Mouse (Mus musculus): ENCODE measurements around the gene Mcl1.
"Not testable (repeated sequence)": the region's sequence is repeated elsewhere in the genome, so short reads cannot be mapped to it uniquely, and the experiment has no call there.

Gene Mcl1

DNA sequence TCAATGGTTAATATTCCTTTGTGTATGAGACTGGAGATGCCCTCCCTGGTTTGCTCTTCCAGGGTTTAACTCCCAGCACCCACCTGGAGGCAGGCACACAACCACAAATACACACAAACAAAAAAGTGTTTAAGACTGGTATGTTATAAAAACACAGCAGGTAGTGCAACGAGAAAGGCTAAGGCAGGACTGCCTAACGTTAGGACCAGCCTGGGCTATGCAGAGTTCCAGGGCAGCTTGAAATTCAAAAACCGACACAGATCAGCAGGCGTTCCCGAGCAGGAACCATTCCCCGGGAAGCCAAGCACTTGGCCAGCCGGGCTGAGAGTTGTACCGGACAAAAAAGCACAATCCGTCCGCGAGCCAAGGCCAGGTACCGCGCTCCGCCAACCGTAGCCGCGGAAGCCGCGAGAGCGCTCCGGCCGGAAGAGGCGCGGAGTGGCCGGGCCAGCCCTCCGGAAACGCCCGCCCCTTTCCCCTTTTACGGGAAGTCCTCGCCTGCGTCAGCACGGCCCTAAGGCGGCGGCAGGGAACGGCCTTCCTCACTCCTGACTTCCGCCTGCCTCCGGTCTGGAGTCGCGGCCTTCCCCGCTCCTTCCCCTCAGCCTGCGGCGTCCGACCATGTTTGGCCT is at the start of gene Mcl1:
Mcl1 (plus strand) TSS at position 553 of the 632 bp plus-strand sequence.
- DNase-seq: peak; percentile 90

DNA sequence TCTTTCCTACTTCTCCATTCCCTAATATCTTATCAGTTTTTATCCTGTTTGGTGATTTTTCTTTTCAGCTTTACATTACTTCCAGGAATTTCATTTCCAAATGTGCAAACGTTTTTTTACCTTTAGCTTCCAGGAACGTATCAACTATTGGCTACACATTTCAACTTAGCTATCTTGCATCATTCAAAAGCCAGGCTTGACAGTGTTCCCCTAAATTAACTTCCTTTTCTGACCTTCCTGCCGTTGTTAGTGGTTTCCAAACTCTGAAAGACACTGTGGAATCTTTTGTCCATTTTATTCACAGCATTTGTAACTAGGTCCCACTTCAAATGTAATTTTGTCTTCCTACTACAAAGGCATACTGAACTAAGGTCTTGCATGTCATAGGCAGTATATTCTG is 49.4 kb upstream of the Mcl1 start:
- no peak for DNase-seq

DNA sequence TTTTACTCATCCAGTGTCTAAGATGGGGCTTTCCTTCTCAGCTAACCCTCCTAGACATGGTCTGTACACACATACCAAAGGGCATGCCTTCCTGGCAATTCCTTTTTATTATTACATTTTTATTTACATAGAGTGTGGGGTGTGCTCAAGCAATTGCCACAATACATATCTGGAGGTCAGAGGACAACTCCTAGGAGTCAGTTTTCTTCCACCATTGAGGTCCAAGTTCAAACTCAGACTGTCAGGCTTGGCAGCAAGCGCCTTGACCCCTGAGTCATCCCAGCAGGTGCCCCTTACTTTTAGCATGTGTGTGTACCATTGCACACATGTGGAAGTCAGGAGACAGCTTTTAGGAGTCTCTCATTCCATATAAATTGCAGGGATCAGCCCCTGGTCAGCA is 44.6 kb upstream of the Mcl1 start:
- no peak for DNase-seq

DNA sequence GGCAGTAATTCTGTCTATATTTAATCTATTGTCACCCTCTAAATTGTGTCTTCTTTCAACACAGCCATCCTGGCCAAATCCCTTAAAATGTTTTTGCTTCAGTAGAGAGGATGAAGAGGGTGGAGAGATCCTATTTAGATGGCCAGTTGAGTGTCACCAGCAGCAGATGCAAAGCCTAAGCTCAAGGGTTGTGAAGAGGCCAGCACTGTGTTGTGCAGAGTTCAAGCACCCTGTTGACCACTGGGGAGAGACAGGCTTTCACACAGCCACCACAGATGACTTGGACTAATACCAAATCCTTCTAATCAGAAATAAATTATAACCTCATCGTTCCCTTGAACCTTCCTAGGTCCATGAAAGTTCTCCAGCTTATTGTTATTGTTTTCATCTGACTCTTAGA is 40.1 kb upstream of the Mcl1 start:
- no peak for DNase-seq

DNA sequence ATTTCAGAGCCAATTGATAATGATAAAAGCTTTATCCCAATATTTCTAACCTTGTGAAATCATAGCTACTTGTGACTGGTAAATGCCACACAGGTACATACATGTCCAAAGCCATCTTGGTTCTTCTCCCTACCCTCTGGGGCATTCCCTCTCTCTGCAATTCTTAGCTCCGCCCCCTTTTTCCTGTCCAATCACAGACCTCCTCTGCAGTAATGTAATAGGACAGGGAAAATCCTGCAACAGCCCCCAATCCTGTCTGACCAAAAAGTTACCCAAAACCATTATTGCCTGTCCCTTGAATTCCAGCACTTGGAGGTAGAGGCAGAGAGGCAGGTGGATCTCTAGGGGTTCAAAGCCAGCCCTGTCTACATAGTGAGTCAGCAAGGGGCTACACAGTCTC is 37.3 kb upstream of the Mcl1 start:
- no peak for DNase-seq

DNA sequence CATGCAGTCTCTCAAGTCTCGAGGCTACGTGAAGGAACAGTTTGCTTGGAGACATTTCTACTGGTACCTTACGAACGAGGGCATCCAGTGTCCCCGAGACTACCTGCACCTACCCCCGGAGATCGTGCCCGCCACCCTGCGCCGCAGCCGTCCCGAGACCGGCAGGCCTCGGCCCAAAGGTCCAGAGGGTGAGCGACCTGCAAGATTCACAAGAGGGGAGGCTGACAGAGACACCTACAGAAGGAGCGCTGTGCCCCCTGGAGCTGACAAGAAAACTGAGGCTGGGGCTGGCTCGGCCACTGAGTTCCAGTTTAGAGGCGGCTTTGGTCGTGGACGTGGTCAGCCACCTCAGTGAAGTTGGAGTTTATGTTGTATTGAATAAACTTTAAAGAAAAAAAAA is 36.2 kb upstream of the Mcl1 start:
- DNase-seq: not testable (repeated sequence)

DNA sequence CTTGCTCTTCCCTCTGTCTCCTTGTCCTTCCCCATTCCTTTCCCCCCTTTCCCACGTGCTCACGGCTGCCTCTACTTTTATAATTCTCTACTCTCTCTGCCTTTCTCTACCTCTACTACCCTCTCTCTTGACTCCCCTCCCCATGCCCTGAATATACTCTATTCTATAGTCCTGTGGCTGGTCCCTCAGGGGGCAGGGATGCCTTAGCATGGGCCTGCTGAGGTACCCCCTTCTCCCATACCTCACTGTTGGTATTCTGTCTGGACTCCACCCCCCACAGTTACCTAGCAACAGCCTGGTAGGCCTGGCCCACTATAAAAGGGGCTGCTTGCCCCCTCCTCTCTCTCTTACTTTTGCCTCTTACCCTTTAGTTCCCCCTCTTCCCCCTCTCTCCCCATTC is 35.0 kb upstream of the Mcl1 start:
- DNase-seq: peak; percentile 44

DNA sequence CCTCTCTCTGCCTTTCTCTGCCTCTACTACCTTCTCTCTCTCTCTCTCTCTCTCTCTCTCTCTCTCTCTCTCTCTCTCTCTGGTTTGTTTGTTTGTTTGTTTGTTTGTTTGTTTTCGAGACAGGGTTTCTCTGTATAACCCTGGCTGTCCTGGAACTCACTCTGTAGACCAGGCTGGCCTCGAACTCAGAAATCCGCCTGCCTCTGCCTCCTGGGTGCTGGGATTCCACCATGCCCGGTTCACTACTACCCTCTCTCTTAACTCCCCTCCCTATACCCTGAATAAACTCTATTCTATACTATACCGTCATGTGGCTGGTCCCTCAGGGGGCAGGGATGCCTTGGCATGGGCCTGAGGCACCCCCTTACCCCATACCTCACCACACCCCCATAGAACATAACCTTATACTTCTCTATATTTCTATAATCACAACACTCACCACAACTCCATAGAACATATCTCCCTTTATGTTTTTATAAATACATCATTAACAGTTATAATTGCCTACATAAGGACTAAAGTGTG is 34.5 kb upstream of the Mcl1 start:
- peak; percentile 61 for DNase-seq

DNA sequence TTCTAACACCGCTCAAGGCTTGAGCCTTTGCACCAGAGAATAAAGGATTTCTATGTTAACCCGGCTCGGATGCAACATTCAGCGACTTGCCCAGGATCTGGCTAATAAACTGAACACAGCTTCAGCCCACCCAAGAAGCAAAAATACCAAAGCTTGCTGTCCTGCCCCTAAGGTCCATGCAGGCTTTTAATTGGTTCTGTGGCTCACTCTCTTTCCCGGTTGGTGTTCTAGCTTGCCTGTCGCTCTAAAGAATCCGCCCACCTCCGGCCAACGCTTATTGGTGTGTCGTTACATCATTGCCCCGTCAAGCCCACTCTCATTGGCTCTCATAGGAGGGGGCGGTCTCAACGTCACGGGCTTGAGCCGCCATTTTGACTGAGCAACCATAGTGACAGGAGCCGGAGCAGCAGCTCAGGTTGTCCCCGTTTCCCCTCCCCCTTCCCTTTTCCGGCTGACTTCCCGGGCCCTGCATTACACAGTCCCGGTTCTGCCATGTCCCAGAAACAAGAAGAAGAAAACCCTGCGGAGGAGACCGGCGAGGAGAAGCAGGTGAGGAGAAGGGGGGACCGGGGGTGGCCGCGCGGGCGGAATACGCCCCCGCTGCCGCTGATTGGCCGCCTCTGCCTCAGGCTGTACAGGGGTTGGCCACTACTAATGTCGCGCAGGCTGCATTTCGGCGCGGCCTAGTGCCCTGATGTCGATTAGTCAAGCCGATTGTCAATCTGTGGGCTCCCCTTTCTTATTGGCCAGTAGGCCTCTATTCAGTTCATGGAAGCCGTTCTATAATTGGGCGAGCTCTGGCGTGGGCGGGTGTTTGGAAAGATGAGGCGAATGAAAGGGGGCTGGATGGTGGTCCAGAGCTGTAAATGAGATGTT is 33.7 kb upstream of the Mcl1 start, which contains the start of gene Ensa:
Ensa (plus strand) TSS at position 366 of the 876 bp plus-strand sequence.
- peak; percentile 99 for DNase-seq

DNA sequence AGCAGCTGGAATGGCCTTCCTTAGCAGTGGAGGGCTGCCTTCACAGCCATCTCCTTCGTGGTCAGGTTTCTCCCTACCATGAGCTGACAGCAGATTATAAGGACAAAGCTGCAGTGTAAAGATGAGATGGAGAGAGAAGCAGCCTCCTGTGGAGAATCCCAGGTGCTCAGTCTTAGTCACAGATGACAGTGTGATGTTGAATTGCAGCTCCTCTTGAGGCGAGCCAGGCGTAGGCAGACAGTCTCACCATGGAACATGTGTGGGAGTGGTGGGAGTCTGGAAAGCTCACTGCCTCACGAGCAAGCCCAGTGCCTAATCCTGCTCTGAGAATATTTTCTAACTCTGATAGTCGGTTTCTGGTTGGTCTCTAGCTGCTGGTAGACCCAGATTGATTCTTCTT is 30.8 kb upstream of the Mcl1 start:
- DNase-seq: peak; percentile 50

DNA sequence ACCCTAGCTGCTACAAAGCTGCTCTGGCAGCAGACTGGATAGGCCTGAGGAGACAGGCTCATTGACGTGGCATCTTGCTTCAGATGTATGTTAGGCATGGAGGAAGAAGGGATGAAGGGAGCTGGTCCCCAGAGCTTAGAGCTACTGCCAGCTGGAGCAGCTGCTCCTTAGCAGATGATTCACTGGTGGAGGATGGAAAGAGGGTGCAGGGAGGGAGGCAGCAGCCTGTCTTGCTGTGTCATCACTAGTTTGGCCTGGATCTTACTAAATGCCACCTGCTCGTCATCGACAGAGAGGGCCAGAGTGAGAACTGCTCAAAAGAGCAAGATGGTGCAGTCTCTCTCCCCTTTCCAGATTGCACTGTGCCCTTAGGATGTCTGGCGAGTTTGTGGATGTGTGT is 28.8 kb upstream of the Mcl1 start:
- peak; percentile 74 for DNase-seq

DNA sequence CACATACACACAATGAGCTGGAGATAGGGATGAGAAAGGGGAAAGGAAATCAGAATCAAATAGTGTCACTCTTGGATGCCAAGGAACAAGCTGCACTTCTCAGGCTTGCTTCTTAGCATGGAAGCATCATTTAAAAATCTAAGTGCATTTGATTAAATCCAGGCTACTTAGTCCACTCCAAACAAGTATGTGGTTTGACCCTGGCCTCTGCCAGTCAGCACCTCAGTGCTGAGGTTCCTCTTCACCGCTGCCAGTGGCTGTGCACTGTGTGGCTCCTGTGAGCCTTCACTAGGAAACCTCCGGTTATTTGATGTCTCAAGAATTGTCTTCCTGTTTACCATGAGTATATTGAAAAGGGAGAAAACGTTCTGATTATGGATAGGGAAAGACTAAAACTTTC is 27.7 kb upstream of the Mcl1 start:
- no peak for DNase-seq

DNA sequence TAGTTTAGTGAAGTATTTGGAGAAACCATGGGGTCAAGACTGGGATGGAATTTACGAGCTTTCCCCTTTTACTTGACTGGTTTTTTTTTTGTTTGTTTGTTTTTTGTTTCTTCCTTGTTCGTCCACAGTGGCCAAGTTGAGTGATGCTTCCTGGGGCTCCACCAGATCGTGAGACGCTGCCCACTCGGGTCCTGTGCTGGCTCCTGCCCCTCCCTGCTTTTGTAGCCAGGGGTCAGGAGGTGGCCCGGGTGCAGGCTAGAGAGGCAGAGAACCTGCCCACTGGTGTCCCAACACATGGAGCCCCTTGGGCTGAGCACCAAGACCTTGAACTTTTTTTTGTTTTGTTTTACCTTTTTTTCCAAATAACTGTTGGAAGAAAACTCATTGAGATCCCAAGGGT is 27.3 kb upstream of the Mcl1 start:
- no peak for DNase-seq

DNA sequence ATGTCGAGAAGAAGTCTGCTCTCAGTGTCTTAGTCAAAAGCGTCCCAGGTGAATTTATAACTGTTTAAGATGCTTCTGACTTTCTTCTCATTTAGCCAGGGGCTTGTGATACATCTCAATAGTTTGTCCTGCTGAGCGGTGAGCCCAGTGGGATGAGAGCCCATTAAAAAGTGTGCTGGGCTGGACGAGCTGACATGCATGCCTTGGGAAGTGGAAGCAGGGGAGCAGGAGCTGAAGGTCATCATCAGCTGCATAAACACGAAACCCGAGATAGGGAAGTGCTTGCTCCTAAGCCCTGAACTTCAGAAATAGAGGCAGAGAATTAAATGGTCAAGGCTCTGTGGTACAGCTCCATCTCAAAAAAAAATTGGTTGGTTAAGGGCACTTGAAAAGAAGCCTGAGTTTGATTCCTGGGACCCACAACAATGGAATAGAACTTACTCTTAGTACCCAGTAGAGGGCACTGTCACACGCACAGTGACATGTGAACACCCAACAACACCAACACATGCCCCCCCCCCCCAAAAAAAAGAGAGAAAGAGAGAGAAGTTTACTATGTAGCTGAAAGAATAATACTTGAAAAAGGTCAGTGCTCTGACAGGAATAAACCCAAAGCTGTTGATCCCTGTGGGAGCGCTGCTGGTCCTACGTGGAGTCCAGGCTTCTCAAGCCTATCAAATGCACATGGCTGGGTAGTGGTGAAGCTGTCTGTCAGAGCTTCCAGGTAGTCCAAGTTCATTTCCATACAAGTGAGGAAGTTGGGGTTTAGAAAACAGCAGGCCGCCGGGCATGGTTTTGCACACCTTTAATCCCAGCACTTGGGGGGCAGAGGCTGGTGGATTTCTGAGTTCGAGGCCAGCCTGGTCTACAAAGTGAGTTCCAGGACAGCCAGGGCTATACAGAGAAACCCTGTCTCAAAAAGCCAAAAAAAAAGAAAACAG is 25.7 kb upstream of the Mcl1 start:
- no peak for DNase-seq

DNA sequence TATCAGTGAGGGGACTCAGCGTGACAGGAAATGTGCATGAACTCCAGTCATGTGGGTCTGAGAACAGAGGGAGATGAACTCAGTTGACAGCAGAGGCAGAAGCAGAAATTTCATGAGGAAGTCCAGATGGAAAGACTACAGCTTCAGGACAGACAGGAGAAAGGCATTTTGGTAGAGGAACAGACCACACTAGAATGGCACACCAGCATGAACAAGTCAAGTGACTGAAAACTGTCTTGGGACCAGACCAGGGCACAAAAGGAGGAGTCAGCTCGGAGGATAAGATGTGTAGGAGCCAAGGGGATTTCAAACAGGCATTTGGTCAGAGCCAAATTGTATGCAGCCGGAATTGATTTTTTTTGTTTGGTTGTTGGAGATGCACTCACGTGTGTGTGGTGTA is 23.0 kb upstream of the Mcl1 start:
- no peak for DNase-seq

DNA sequence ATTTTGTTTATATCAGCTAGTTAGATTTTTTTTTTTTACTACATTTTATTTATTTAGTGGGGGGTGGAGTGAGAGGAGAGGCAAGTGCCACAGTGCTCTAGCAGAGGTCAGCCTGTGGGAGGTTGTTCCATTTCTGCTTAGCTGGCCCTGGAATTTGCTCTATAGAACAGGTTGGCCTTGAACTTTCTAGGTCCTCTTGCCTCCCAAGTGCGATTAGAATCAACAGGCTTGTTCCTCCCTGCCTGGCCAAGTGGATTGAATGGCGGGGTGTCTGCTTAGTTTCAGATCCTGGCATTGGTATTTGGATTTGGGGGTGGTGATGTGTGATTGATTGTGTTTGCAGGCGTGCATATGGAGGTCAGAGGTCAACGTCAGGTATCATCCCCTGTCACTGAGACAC is 22.5 kb upstream of the Mcl1 start:
- no peak for DNase-seq

DNA sequence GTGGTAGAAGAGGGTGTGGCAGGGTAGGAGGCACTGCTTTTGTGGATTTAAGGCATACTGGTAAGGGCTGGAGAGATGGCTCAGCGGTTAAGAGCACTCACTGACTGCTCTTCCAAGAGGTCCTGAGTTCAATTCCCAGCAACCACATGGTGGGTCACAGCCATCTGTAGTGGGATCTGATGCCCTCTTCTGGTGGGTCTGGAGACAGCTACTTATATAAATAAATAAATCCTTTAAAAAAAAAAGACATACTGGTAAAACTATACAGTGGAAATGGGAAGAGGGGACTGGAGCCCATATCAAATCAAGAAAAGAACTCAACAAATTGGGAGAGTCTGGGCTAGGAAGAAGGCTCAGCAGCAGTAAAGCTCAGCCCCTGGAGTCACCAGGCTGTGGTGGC is 18.9 kb upstream of the Mcl1 start:
- no peak for DNase-seq

DNA sequence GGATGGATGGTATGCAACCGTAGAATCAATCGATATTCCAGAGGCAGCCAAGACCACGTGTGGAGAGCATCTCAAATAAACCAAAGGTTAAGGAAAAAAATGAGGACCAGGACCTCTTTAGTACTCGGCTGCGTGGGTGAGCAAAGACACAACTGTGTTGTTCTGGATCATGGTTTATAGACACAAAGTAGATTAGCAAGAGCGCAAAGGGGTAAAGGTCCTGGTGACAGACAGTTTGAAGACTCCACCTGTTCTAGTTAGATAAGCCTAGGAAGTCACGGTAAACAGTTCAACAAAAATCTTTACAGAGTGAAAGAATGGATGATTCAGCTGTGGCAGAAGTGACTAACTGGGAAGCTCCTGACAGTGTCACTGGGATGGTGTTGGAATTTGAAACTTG is 15.5 kb upstream of the Mcl1 start:
- DNase-seq: no peak

DNA sequence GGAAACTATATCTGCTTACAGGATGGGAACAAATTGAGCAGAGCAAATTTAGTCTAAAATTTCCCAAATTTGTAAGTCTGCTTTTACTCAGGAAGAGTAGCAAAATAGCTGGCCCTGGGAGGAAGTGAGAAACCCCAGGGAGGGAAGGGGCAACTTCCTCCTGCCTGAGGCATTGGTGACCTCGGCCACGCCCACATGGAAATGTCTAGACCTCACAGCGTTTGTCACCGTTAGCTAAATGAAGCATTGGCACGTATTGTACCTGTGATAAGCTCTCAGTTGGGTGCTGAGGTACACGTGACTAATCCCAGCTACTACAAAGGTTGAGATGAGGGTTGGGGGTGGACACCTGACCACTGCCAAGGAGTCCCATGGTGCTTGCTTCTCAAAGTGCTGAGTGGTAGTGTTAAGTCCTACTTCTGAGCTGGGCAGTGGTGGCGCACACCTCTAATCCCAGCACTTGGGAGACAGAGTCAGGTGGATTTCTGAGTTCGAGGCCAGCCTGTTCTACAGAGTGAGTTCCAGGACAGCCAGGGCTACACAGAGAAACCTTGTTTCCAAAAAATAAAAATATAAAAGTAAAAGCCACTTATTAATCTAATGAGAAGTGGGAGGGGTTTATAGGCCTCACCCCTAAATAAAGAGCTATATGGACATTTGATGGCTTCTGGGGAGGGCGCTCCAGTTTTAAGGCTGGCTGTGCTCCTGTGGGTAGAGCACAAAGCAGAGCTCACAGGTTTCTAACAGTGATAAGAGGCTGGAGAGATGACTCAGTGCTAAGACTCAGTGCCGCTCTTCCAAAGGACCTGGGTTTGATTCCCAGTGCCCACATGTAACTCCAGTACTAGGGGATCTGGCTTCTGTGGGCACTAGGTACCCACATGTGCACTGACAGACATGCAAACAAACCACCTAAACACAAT is 13.0 kb upstream of the Mcl1 start:
- DNase-seq: no peak

DNA sequence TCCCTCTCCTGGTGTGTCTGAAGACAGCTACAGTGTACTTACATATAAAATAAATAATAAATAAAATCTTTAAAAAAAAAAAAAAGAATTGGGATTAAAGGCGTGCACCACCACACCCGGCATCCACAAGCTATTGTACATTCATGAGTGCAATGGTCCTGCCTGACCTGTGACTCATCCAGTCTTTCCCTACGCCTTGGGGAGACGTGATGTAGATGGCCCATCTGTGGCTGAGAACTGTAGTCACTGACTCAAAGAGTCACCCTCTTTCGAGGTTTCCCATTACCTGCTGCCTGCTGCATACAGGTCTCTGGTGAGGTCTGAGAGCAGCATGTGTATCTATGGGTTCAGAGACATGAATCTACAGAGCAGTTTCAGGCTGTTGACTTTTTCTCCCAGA is 10.6 kb upstream of the Mcl1 start:
- DNase-seq: no peak

DNA sequence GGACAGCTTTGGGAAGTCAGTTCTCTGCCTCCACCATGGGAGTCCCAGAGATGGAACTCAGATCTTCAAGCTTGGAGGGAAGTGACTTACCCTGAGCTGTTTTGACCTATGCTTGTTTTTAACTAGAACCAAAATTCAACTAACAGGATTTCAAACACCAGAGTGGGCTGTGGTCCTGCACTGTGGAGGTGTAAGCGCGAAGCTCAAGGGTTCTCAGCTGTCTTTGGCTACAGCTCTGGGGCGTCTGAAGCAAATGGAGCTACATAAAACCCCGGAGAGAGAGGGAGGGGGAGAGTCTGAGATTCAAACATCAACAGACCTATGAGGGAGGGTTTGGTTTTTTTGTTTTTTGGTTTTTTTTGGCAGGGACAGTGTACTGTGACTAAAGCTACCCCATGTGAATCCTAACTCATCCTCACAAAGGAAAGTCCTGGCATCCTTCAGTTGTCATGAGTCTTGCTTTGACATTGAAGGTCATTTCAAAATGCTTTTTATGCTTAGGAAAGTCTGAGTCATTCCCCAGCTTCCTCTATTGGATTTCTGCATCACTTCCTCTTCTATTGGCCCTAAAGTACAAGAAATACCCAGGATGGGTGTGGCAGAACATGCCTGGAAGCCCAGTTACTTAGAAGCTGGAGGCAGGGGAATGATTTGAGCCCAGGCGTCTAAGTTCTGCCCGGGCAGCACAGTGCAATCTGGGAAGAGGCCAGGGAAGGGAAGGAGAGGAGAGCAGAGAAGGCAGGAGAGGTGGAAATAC is 8.1 kb upstream of the Mcl1 start:
- DNase-seq: no peak
